Mouse (Mus musculus) right cerebral cortex, postnatal 14 days (tissue): ENCODE data around the gene Cfap52.

ENCODE experiments used
- DNase-seq: peaks from one replicate; pipeline ENCODE4 v3.0.0; 2022

Cfap52 gene

DNA sequence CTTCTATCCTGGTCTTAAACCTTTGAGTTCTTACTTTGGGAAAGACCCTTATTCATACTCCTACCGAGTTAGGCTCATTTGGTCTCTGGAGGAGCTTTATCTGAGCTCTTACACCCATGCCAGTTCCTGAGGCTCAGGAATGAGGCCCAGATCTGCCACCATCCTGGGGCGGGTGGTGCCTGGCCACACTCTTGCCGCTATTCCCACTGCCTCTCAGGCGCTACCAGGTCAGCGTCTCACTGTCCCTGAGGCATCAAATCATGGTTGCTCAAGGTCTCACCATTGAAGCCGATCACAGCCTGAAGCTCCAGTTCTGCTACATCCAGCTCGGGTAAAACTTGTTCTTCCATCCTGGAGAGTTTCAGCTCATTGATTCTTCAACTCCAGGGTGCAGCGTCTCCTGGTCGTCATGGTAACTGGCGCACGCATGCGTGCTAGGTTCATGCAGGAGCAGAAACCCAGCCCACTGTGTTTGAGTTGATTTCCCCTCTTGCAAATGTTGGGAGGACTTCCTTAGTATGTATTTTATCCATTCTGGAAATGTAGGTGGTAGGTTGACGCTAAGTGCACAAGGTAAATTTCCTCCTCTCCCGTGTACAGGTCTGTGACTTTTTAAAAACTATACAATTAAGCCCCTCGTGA lies at the start of gene Cfap52:
Cfap52 (minus strand) TSS at position 410 of the 642 bp plus-strand sequence.
- DNase-seq, result peak; percentile 85

DNA sequence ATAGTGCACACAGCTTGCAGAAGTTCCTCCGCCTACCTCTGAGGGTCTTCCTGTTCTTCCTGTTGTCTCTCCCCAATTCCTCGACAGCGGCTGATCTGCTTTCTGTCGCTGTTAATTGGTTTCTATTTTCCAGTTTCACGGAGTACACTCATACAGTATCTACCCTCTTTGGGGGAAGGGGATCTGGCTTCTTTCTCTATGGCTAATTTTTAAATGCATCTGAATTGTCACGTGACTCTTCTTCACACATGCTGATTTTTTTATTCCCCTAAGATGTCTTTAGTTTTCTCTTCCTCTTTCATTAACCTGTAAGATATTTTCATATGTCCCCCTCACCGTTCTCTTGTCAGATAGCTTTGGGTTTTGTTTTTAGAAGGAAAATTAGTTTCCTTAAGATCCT lies 46.8 kb upstream of the Cfap52 start:
- DNase-seq, result no peak

DNA sequence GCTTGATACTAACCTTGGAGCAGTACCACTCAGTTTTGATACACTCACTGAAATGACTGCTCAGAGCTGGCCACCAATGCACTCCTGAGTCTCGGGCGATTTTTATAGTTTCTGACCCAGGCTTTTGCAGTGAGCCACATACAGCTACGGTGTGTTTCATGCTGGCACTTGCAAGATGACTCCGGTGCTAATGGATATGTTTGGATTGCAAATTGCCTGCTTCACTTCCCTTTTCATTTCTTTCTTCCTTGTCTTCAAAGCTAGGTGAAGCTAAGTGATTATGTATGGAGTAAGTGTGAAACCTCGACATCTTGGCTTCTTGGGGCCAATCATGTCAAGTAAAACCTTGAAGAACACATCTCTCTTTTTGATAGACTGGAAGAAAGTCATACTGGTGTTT lies 43.9 kb upstream of the Cfap52 start:
- DNase-seq, result no peak

DNA sequence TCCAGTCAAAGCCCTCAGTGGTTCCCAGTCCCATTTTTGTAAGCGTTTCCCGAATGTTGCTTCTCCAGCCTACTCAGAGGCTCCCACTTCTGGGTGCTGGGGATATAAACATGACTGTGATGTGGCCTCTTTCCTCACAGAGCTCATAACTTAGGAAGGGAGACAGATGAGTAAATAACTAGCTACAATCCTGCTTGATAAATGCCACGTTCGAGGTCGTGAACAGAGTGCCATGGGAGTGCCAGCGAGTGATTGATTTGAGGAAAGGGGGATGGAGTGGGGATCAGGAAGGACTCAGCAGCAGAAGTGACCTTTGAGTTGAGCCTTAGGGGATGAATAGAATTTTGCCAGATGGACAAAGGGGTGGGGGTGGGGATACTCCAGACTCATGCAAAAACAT lies 42.2 kb upstream of the Cfap52 start:
- DNase-seq, result no peak

DNA sequence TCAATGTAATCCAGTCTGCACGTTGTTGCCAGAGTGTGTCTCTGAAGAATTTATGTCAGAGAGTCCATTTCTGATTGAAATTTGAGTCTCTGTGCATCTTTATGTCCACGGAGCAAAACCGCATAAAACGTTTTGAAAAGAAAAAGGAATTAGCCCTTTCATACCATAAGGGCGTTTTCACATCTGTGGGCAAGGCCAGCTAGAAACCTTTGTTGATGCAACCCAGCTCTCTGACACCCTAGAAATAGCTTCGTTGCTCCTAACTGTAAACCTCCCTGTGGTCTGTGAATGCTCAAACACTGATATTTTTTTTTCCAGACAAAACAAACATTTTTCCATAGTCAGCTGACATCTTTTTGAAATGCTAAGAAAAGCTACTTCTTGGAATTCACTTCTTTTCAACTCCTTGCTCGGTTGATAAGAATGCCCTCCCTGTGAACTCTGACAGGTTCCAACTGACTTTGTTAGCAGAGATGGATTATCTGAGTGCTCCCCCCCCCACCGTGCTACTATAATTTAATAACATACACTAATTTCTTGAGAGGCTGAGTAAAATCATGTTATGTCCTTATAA lies 40.9 kb upstream of the Cfap52 start:
- DNase-seq, result no peak

DNA sequence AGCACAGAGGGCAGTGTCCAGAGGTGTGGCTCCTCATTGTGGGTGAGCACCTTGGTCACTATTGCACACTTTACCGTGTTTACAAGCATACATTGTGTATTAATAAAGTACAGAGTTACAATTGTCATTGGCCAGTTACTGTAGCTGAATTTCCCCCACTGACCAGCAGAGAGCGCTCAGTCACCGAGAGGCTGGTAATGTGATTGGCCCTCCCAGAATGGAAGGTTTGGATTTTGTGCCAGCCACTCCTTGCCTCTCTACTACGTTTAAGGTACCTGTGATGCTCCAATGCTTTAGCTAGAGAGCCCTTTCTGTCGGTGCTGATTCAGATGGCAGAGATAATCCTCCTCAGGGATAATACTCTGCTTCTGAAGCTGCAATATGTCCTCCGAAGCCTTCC lies 38.7 kb upstream of the Cfap52 start:
- DNase-seq, result peak; percentile 76

DNA sequence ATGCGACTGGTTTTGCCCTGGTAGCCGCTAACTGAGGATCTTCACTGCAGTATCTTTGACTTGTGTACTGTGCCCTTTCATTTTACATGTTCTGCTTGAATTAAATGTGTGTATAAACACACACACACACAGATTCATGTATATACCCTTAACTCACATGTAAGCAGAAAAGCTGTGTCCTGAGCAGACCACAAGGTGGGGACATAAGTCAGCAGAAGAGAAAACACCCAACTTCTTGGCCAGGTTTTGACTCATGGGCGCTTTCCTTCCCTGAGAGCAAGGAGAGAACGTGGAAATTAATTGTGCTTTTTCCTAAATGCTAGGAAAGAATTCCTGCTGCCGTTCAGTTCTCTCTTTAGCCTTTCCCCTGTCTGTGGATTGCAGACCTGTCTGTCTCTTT lies 34.2 kb upstream of the Cfap52 start:
- no peak for DNase-seq

DNA sequence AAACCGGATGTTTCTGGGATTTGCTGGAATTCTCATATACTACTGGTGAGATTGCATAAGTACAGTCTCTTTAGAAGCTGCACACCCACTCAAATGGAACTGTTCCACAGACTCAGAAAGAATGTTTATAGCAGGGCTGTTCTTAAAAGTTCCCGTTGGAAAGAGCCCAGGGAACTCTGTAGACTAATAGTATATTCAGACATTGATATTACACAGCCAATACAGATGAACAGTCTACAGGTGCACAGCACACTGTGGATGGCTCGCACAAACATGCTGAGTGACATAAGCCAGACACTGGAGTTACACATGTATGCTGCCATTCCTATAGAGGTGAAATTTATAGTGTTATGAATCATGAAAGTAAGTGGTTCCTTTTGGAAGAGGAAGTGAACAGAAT lies 33.5 kb upstream of the Cfap52 start:
- DNase-seq, result no peak

DNA sequence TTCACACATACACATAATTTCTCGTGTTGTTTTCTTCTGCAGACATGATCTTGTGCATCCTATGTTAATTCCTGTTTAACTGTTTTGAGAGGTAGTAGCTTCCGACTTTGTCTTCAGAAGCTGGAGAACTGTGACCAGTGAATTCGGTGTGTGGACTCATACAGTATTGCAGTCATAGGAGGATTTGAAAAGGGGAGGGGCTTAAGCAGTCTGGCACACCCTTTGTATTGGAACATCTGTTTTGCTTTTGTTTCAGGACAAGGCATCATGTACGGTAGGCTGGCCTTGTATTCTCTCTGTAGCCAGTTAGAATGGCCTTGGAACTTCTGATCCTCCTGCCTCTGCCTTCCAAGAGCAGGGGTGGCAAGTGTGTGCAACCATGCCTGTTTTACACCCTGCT lies 30.5 kb upstream of the Cfap52 start:
- DNase-seq, result no peak

DNA sequence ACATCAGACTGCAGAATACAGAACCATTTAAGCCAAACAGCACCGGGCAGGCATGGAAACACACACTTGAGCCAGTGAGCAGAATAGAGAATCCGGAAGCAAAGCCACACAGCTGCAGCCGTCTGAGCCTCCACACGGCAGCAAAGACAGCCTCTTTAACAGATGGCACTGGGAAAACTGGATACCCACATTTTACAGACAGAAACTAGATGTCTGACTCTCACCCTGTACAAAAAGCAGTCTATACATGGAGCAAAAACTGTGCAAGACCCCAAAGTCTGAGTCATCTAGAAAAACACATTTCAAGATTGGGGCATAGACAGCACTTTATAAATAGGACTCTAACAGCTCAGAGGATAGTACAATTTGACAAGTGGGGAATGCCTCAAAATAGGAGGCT lies 25.8 kb upstream of the Cfap52 start:
- no peak for DNase-seq

DNA sequence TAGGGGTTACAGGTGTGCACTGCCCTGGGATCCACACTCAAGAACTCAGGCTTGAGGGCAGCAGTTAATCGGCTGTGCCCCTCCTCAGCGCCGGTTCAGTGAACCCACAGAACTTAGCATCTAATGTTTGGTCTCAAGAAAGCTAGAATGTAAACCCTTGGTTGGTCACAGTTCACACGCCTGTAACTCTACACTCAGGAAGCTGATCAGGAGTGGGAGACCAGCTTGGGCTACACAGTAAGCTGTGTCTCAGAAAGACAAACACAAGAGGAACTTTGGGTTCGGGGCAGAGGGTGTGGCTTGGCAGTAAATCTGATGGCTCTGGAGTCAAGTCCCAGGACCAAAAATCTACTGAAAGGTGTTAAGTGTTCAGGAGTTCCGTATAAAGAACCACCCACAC lies 18.1 kb upstream of the Cfap52 start:
- no peak for DNase-seq

DNA sequence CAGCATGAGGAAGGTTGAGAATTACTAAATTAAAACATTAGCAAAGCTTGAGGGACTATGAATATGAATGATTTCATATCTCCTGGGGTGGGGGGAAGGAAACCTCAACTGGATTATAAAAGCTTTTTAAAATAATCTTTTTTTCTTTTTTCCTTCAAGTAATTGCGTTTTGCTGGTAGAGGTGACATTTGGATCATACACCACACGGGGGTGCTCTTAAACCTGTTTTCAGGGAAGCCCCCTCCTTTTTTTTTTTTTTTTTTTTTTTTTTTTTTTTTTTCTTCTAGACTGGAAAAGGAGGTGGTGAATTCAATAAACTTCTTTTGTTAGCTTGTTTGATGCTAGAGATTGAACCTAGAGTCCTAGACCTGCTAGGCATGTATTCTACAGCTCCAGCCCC lies 9.8 kb upstream of the Cfap52 start:
- DNase-seq, result peak; percentile 53

DNA sequence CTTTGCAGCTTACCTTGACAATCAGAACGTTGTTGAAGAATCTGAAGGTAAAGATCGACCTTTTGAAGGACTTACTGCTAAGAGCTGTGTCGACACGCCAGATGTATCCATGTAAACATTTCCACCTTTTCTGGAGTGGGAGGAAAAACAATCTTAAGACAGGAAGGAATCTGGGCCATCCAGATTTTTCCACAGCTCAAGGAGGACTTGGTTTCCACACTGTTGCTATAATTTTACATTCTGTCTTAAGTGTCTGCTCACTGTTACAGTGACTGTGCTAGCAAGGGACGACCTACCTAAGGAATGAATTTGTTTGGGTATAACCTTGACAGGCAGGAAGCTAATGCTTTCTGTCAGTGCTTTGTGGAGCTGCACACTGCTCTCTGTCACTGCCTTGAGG lies 7.8 kb upstream of the Cfap52 start:
- DNase-seq, result no peak

DNA sequence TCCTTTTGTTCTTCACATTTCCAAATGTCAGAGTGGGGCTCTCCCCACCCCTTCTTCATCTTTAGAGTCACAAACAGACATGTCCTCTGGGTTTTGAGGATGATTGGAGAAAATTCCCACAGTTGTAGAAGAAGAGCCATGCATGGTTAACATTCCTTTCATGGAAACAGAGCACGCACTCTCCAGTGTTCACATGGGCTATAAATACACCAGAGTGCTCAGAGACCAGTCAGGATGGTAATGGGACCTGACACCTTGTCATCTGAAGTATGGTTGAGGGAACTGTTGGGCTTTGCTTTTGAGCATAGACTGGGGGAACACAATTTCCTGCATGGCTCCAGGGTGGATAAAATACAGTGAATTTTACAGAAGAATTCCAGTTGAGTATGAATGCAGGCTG lies 7.2 kb upstream of the Cfap52 start:
- DNase-seq, result no peak

DNA sequence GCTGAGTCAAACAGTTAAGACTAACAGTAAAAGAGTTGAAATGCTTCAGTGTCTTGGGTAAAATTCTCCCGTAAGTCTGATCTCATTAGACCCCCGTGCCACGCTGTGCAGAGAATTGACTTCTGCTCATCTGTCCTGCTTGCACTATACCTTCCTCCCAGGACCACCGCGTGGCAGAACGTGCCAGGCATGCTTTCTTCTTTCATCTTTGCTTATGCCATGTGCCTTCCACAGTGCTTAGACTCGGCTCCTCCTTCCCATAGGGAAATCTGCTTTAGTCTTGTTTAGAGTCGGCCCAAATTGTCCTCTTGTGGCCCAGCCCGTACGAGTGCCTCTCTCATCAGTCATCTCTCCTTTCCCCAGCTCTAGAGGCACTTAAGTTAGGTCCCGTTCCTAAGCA lies 2.4 kb upstream of the Cfap52 start:
- no peak for DNase-seq

DNA sequence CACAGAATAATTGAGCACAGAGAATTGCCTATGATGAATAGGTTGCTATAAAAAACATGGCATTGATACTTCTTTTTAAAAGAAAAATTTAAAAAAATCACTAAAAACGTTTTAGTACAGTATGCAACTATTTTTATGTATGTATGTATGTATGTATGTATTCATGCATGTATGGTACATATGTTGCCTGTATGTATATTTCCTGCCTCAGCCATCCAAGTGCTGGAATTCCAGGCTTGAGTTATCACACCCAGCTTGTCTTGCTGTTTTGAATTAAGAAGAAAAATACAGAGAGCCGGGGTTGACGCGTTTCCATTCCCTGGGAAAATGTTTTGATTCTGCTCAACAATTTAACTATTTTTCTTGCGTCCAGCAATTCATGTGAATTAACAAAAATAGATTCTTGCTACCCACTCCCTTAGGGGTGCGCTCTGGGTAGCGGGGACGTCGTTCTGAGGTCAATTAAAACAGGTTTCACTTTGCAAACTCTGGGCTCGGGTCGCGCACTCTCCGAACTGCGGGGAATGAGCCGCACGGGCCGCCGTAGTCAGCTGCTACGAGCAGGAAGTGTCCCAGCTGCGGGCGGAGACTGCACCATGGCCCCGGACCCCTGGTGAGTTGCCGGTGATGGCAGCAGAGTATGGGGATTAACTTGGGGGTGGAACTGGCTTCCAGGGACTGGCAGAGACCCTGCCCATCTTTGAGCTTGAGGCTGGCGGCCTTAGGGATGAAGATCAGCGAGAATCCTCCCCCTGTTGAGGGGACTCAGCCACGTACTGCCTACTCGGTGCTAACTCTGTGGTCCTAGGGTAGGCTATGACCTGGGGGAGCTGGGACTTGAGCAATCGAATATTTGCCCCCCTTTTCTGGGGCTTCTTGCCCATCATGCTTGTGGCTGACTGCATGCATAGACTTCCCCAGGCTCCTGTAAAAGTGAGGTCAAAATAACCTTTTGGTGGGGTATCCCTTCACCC lies 741 bp upstream of the Cfap52 start, which contains the start of gene Stx8:
Stx8 (plus strand) TSS at position 289 of the 974 bp plus-strand sequence.
- peak; percentile 97 for DNase-seq

DNA sequence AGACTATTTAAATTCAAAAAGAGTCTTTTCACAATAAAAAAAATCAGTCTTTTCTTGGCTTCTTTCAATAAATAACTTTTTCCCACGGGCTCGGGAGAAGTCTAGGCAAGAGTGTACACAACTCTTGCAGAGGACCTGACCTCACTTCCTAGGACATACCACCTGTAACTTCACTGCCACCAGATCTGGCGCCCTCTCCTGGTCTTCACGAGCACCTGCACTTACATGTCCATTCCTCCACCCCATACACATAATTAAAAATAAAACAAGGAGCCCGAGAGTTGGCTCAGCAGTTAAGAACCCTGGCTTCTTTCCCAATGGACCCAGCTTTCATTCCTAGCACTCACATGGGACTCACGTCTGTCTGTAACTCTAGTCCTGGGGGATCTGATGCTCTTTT lies 1.3 kb downstream of the Cfap52 start:
- no peak for DNase-seq

DNA sequence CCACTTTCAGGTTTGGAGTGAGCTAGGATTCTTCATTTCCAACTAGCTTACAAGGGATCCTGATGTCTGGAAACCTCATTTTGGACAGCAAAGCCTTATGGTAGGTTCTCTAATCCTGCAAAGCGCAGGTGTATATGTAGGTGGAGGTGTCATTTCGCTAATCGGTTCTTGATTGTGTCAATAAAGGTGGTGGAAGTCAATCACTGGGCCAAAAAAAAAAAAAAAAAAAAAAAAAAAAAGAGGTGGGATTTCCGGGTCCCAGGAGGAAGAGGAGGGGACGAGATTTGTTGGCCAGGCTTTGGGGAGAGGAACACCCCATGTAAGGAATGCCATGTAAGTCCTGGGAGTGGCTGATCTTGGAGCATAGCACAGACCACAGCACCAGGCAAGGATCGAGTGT lies 11.0 kb downstream of the Cfap52 start:
- no peak for DNase-seq

DNA sequence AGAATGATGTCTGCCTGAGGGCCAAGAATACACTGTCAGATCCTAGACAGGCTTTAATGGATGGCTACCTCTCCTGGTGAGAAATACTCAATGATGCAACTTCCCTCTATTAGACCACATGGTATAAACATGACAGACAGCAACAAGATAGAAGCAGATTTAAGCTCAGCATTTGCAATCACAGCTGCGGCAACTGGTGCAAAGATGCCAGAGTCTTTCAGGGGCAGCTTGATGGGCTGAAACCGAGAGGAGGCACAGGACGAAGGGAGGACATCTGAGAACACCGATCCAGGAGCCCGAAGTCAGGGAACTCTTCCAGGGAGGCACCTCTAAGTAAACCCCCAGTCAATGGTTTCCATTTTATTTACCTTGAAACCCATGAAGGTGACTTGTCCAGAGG lies 11.8 kb downstream of the Cfap52 start:
- DNase-seq, result no peak

DNA sequence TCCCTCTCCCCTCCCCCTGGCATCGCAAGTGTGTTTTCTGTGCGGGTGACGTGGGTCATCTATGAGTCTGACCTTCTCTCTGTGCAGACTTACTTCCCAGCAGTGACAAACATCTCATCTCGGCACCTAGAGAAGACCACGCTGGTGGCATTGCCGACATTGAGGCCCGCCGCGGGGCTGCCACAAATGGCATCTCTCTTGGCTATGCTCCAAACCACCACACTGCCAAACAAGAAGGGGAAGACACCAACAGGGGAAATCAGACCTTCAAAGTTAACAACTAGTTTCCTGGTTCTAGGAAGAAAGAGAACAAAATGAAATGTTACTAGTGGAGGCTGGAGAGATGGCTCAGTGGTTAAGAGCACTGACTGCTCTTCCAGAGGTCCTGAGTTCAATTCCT lies 16.0 kb downstream of the Cfap52 start:
- no peak for DNase-seq

DNA sequence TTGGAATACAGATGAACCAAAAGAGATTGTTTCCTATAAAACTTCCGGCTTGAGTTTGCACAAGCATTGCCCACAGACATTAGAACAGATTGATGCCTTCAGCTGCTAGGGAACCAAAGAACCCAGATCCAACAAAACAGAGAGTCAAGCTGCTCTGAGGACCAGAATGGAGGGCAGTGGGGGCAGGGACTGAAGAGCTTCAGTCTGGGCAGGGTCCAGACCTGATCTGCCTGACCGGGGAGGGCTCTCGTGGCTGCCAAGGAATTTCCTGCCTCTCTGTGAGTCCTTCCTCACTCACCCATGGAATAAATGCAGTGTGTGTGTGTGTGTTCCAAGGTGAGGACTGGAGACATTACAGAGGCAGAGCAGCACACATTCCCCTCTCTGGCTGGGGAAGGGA lies 17.2 kb downstream of the Cfap52 start:
- DNase-seq, result no peak

DNA sequence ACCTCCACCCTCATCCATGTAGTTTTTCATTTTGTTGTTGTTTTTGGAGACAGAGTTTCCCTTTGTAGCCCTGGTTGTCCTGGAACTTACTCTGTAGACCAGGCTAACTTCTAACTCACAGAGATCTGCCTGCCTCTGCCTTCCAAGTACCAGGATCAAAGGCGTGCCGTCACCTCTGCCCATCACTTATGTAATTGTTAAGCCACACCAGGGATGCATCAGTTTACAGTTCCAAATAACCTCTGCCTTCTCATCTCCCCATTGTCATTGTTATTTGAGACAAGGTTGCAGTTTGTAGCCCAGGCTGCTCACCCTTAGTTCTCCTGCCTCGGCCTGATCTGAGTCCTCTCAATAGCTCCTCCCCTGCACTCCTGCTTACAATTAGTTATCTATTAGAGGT lies 33.3 kb downstream of the Cfap52 start:
- DNase-seq, result no peak

DNA sequence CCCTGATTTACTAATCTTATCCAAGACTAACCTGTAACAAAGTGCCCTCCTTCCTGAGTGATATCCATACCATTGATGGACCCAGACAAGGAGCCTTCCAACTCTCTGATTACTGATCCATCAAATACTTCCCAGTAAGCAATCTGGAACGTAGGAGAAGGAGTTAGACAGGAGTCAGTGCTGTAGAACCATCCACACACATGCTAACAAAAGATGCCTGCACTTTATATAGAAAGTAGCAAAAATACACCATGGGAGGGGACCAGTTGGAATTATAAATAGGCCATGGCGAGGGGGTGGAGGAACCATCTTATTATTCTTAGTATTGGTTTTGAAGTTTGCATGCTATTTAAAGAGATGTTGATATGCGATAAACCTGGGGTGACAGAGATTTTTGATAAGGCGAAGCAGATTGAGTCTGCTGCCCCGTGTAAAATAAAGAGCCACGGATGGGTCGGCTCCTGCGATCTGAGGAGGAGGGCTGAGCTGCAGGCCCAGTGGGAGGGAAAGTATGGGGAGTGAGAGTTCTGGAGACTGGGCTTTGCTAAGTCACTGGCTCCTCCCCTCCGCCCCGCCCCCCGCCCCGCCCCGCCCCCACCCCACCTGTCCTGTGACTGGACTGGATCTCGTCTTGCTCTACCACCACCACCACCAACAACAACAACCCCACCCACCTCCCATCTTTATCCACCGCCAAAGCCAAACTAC lies 38.9 kb downstream of the Cfap52 start:
- no peak for DNase-seq
